Mouse (Mus musculus) CH12.LX (cell line): ENCODE results near the gene Pappa2. TPM values are rescaled to one million over a fixed set of nuclear protein-coding genes. Genes with fewer than 3 reads are reported as not detected.

Experiments
- DNase-seq: peaks from one replicate; pipeline ENCODE4 v3.0.0-alpha.2; 2013; ENCODE audit errors: extremely low read depth
- H3K27ac ChIP-seq: 2 replicates; pipeline ENCODE4 v1.5.1; 2012; ENCODE audit warnings: low read depth, mild to moderate bottlenecking, control low read depth, moderate library complexity; ENCODE audit not compliant: insufficient read depth
- H3K27me3 ChIP-seq: replicated peaks from 2 replicates; pipeline ENCODE3; 2012; ENCODE audit warnings: inconsistent platforms
- H3K36me3 ChIP-seq, 2 experiments: replicated peaks in 1 of 2; 2 replicates each; pipeline versions ENCODE3 to v1.6.1; 2012; ENCODE audit warnings: inconsistent platforms in 1 of 2, low read length in 1 of 2, mild to moderate bottlenecking in 1 of 2, mixed read lengths in 1 of 2, moderate library complexity in 1 of 2; ENCODE audit not compliant: control insufficient read depth in 1 of 2, insufficient read depth in 1 of 2
- H3K4me1 ChIP-seq, 2 experiments: 2 replicates each; pipeline ENCODE4 v1.6.1; 2012; ENCODE audit warnings: inconsistent platforms in 1 of 2, moderate library complexity in 1 of 2; ENCODE audit not compliant: insufficient read depth in 2 of 2, control insufficient read depth in 1 of 2
- H3K4me2 ChIP-seq: 2 replicates; pipeline ENCODE4 v1.6.1; 2012; ENCODE audit warnings: low read depth, mild to moderate bottlenecking, control low read depth; ENCODE audit not compliant: poor library complexity, insufficient read depth, severe bottlenecking
- H3K4me3 ChIP-seq, 3 experiments: fragments of 150-350 bp in 1 of 3; sonication (generic) in 1 of 3; replicated peaks in 1 of 3; 2 replicates each; pipeline versions ENCODE3 to v1.5.1; 2011 to 2012; ENCODE audit warnings: low read depth in 2 of 3, low read length in 2 of 3, mild to moderate bottlenecking in 2 of 3, moderate library complexity in 2 of 3, control low read depth in 1 of 3, improper control_type of control experiment in 1 of 3, inconsistent platforms in 1 of 3, mixed read lengths in 1 of 3; ENCODE audit not compliant: poor library complexity in 1 of 3
- H3K79me2 ChIP-seq: replicated peaks from 2 replicates; pipeline ENCODE4 v1.6.1; 2012; ENCODE audit warnings: mild to moderate bottlenecking, moderate library complexity; ENCODE audit not compliant: control insufficient read depth, poor library complexity, insufficient read depth, severe bottlenecking; ENCODE audit errors: extremely low read depth
- H3K9ac ChIP-seq: 2 replicates; pipeline ENCODE4 v1.6.1; 2012; ENCODE audit warnings: low read depth, mild to moderate bottlenecking, control low read depth, moderate library complexity; ENCODE audit not compliant: insufficient read depth
- H3K9me3 ChIP-seq: replicated peaks from 2 replicates; pipeline ENCODE3; 2012; ENCODE audit warnings: low read length, inconsistent platforms, mixed read lengths
- BHLHE40 ChIP-seq: IDR thresholded peaks from 2 replicates; pipeline ENCODE4 v1.6.1; 2011; ENCODE audit warnings: mild to moderate bottlenecking, low read depth, low read length, improper control_type of control experiment
- CHD2 ChIP-seq: IDR thresholded peaks from 2 replicates; pipeline ENCODE4 v1.6.1; 2011; ENCODE audit warnings: low read length, improper control_type of control experiment
- E2F4 ChIP-seq: IDR thresholded peaks from 2 replicates; pipeline ENCODE4 v1.6.1; 2011; ENCODE audit warnings: low read depth, low read length, improper control_type of control experiment; ENCODE audit not compliant: insufficient replicate concordance
- ELF1 ChIP-seq: IDR thresholded peaks from 2 replicates; pipeline ENCODE4 v1.6.1; 2014; ENCODE audit warnings: low read depth, mild to moderate bottlenecking, inconsistent platforms, low read length, improper control_type of control experiment
- EP300 ChIP-seq: IDR thresholded peaks from 2 replicates; pipeline ENCODE4 v1.6.1; 2011; ENCODE audit warnings: low read length, improper control_type of control experiment
- ETS1 ChIP-seq: conservative IDR thresholded peaks from 2 replicates; pipeline ENCODE4 v1.6.1; 2012; ENCODE audit warnings: low read depth, mild to moderate bottlenecking, inconsistent platforms, low read length, improper control_type of control experiment, moderate library complexity
- IRF4 ChIP-seq: IDR thresholded peaks from 2 replicates; pipeline ENCODE4 v1.6.1; 2014; ENCODE audit warnings: low read depth, mild to moderate bottlenecking, inconsistent platforms, low read length, improper control_type of control experiment
- JUN ChIP-seq: IDR thresholded peaks from 2 replicates; pipeline ENCODE4 v1.6.1; 2011; ENCODE audit warnings: low read depth, mild to moderate bottlenecking, low read length, improper control_type of control experiment, moderate library complexity; ENCODE audit not compliant: insufficient read depth
- JUND ChIP-seq: conservative IDR thresholded peaks from 2 replicates; pipeline ENCODE4 v1.6.1; 2011; ENCODE audit warnings: low read depth, low read length, improper control_type of control experiment
- KAT2A ChIP-seq: IDR thresholded peaks from 2 replicates; pipeline ENCODE4 v1.6.1; 2012; ENCODE audit warnings: low read length, improper control_type of control experiment, inconsistent platforms; ENCODE audit not compliant: insufficient replicate concordance
- MAX ChIP-seq: IDR thresholded peaks from 2 replicates; pipeline ENCODE4 v1.6.1; 2011; ENCODE audit warnings: low read length, improper control_type of control experiment
- MAZ ChIP-seq: IDR thresholded peaks from 2 replicates; pipeline ENCODE4 v1.6.1; 2012; ENCODE audit warnings: low read depth, mild to moderate bottlenecking, inconsistent platforms, low read length, improper control_type of control experiment, moderate library complexity
- MEF2A ChIP-seq: IDR thresholded peaks from 2 replicates; pipeline ENCODE4 v1.6.1; 2014; ENCODE audit warnings: low read depth, mild to moderate bottlenecking, inconsistent platforms, low read length, improper control_type of control experiment, borderline replicate concordance
- MXI1 ChIP-seq: IDR thresholded peaks from 2 replicates; pipeline ENCODE4 v1.6.1; 2011; ENCODE audit warnings: mild to moderate bottlenecking, low read depth, low read length, improper control_type of control experiment
- MYC ChIP-seq: IDR thresholded peaks from 2 replicates; pipeline ENCODE4 v1.6.1; 2011; ENCODE audit warnings: low read depth, mild to moderate bottlenecking, improper control_type of control experiment, low read length
- NRF1 ChIP-seq: IDR thresholded peaks from 2 replicates; pipeline ENCODE4 v1.6.1; 2014; ENCODE audit warnings: low read depth, mild to moderate bottlenecking, inconsistent platforms, low read length, improper control_type of control experiment, moderate library complexity
- PAX5 ChIP-seq: IDR thresholded peaks from 2 replicates; pipeline ENCODE4 v1.6.1; 2012; ENCODE audit warnings: low read length, inconsistent platforms, mixed read lengths
- POLR2A ChIP-seq: IDR thresholded peaks from 2 replicates; pipeline ENCODE4 v1.6.1; 2011; ENCODE audit warnings: low read depth, mild to moderate bottlenecking, improper control_type of control experiment, low read length
- RCOR1 ChIP-seq: conservative IDR thresholded peaks from 2 replicates; pipeline ENCODE4 v1.6.1; 2012; ENCODE audit warnings: low read depth, mild to moderate bottlenecking, inconsistent platforms, low read length, improper control_type of control experiment
- SIN3A ChIP-seq: IDR thresholded peaks from 2 replicates; pipeline ENCODE4 v1.6.1; 2012; ENCODE audit warnings: low read length, improper control_type of control experiment, inconsistent platforms
- SMC3 ChIP-seq: IDR thresholded peaks from 2 replicates; pipeline ENCODE4 v1.6.1; 2011; ENCODE audit warnings: low read depth, low read length, improper control_type of control experiment
- TBP ChIP-seq: conservative IDR thresholded peaks from 2 replicates; pipeline ENCODE4 v1.6.1; 2011; ENCODE audit warnings: low read depth, low read length, improper control_type of control experiment
- TCF12 ChIP-seq: IDR thresholded peaks from 2 replicates; pipeline ENCODE4 v1.6.1; 2014; ENCODE audit warnings: low read depth, mild to moderate bottlenecking, inconsistent platforms, low read length, improper control_type of control experiment
- USF1 ChIP-seq: IDR thresholded peaks from 2 replicates; pipeline ENCODE4 v1.6.1; 2014; ENCODE audit warnings: low read depth, mild to moderate bottlenecking, inconsistent platforms, low read length, improper control_type of control experiment
- ZC3H11A ChIP-seq: IDR thresholded peaks from 2 replicates; pipeline ENCODE4 v1.6.1; 2012; ENCODE audit warnings: low read depth, mild to moderate bottlenecking, inconsistent platforms, low read length, improper control_type of control experiment
- ZMIZ1 ChIP-seq: IDR thresholded peaks from 2 replicates; pipeline ENCODE4 v1.6.1; 2012; ENCODE audit warnings: low read depth, mild to moderate bottlenecking, inconsistent platforms, low read length, improper control_type of control experiment
- dilution Hi-C: fragments of 300-500 bp; cut with MboI; formaldehyde crosslinking; loops from 2 replicates; pipeline ENCODE4 v1.14.3; 2020; ENCODE audit warnings: low sequenced_read_pairs; ENCODE audit not compliant: extremely low pct_unique_long_range_greater_than_20kb, extremely low pct_ligation_motif_present
- in situ Hi-C: fragments of 300-500 bp; cut with MboI; formaldehyde crosslinking; loops from 3 replicates; pipeline ENCODE4 v1.14.3; 2019; ENCODE audit warnings: low sequenced_read_pairs, low pct_ligation_motif_present, low pct_unique_long_range_greater_than_20kb, mixed read lengths
- polyA plus RNA-seq: library from polyadenylated mRNA; unstranded; fragments of >175 nt; gene quantifications from 2 replicates; pipeline ENCODE4 v1.2.1, GENCODE M21; 2012; ENCODE audit warnings: low read depth; ENCODE audit not compliant: insufficient read length
- total RNA-seq, 2 experiments: library from RNA; depleted of rRNA; stranded (reverse); fragments of 300-350 nt in 1 of 2; fragments of >200 nt in 1 of 2; gene quantifications; 2 replicates each; pipeline ENCODE4 v1.2.3; 2012 to 2014

Gene Pappa2
- total and polyA plus RNA-seq, 3 experiments, result 0.17 to 1.3 (median 0.20) TPM

- in situ Hi-C loops, result no loop called here
- TF ChIP-seq PAX5, result no peak
- no peak for TF ChIP-seq KAT2A
- TF ChIP-seq JUND, result no peak
- no peak for TF ChIP-seq POLR2A
- TF ChIP-seq MAX, result no peak
- no peak for TF ChIP-seq RCOR1
- TF ChIP-seq ZMIZ1, result no peak
- no peak for TF ChIP-seq IRF4
- no peak for TF ChIP-seq ZC3H11A
- TF ChIP-seq BHLHE40, result no peak
- TF ChIP-seq ETS1, result no peak
- no peak for TF ChIP-seq ELF1
Measured at GRCm38 (mm10) chr1:158770036-158770655, 210.1 kb downstream of the Pappa2 start.

GRCm38 (mm10) chr1:158765842-158766241 is 214.4 kb downstream of the Pappa2 start:
- dilution Hi-C loops, result no loop called here
- no peaks in the 10 kb centered on the region for H3K36me3 ChIP-seq
- no peaks in the 10 kb centered on the region for H3K9me3 ChIP-seq
- TF ChIP-seq POLR2A (peak; percentile 45), EP300 (peak; percentile 89), MYC (peak; percentile 76; the same call in 1 of the 2 replicates), MAZ (0 out of 2 replicates have a peak, but pooled peaks have one; percentile 53), IRF4 (peak; percentile 81), ETS1 (peak; percentile 81), TCF12 (peak; percentile 59; the same call in 1 of the 2 replicates), MEF2A (peak; percentile 71), TBP (no peak), BHLHE40 (peak; percentile 68), SMC3 (no peak), MAX (peak; percentile 52; the same call in 1 of the 2 replicates), NRF1 (peak; percentile 55), CHD2 (peak; percentile 71), MXI1 (0 out of 2 replicates have a peak, but pooled peaks have one; percentile 34), USF1 (no peak), E2F4 (no peak), JUN (peak; percentile 77), SIN3A (peak; percentile 74; the same call in 1 of the 2 replicates)
- peak overlapping the region; percentile 47 for H3K4me2 ChIP-seq
- no peak overlapping the region for H3K4me3 ChIP-seq
- no peaks in the 10 kb centered on the region for H3K79me2 ChIP-seq
- peaks cover 21 to 51% of the 10 kb centered on the region in 2 experiments for H3K4me1 ChIP-seq
- no peaks in the 10 kb centered on the region for H3K27me3 ChIP-seq
- DNase-seq, result peak; percentile 90
- H3K9ac ChIP-seq, result peak overlapping the region; percentile 51; the same call in 1 of the 2 replicates
- in situ Hi-C loops, result no loop called here
- H3K27ac ChIP-seq, result peak overlapping the region; percentile 97

More at GRCm38 (mm10) chr1:158770036-158770655, 210.1 kb downstream of the Pappa2 start:
- no peaks in the 10 kb centered on the region for H3K36me3 ChIP-seq
- H3K9ac ChIP-seq, result no peak overlapping the region
- H3K27me3 ChIP-seq, result no peaks in the 10 kb centered on the region
- H3K4me2 ChIP-seq, result no peak overlapping the region
- H3K79me2 ChIP-seq, result no peaks in the 10 kb centered on the region
- H3K9me3 ChIP-seq, result no peaks in the 10 kb centered on the region
- no peak overlapping the region for H3K27ac ChIP-seq
- H3K4me3 ChIP-seq, result no peak overlapping the region
- no peak for DNase-seq
- dilution Hi-C loops, result no loop called here
- peaks cover 14 to 28% of the 10 kb centered on the region in 2 experiments for H3K4me1 ChIP-seq
